ENCODE assay signal across 8 mouse cellular contexts in the genomic region with DNA sequence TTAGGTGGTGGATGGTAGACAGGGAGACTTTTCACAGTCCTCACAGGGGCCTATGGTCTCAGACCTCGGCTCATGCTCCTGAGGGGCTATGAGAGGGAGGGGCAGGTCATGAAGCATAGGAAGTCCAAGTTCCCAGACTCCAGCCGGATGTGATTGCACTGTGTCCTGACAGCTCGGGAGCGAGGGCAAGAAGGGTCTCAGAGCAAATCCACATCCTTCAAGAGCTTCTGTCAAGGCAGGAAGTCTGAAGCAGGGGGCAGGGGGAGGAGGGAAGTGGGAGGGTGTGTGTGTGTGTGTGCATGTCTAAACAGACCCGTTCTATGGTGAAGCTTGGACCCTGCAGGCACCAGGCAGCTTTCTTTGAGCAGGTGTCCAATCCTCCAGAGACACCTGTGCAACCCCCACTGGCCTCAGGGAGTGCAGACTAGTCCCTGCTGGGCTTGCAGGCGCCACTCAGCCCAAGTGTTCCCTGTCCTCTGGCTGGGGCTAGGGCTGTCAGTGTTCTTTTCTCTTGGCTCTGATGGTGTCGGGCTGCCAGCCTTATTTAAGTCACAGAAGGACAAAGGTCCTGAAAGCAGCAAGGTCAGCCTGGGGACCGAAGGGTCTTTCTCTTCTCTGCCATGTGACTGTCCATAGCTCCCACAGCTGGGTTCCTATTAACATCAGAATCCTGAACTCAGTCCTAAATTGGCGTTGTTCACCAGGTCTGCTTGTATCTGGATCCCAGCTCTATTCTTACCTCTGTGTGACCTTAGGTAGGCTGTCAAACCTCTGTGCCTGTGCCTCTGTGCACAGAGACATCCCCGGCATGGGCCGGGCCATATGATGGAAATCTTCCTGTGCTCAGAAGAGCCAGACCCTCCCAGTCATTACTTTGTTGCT. TPM values are rescaled to one million over a fixed set of nuclear protein-coding genes. Genes with fewer than 3 reads are reported as not detected.
DNase-seq lines count a peak whose midpoint lies in the region; ATAC-seq and TF ChIP-seq lines count a peak whose summit lies in the region.

No protein-coding gene starts in this region.

- no peaks in the 10 kb centered on the region for H3K4me1 ChIP-seq in midbrain, embryonic 16.5 days (ENCODE audit: control insufficient read depth, insufficient read depth, low read length)
- no peaks in the 10 kb centered on the region; the same call in 1 of the 2 replicates for H3K4me1 ChIP-seq in midbrain, embryonic 10.5 days
- H3K4me1 ChIP-seq in stomach, postnatal 0 days (replicated peaks; ENCODE audit: control insufficient read depth, insufficient read depth): peaks cover 3% of the 10 kb centered on the region
- H3K4me1 ChIP-seq in forebrain, embryonic 12.5 days: no peaks in the 10 kb centered on the region

- H3K27me3 ChIP-seq in midbrain, embryonic 16.5 days (ENCODE audit: control insufficient read depth, insufficient read depth, low read depth, low read length): no peaks in the 10 kb centered on the region
- H3K27me3 ChIP-seq in midbrain, embryonic 10.5 days (ENCODE audit: low read depth, poor library complexity, severe bottlenecking): no peaks in the 10 kb centered on the region
- no peaks in the 10 kb centered on the region for H3K27me3 ChIP-seq in stomach, postnatal 0 days (ENCODE audit: control insufficient read depth, insufficient read depth, low read length)
- H3K27me3 ChIP-seq in forebrain, embryonic 12.5 days: no peaks in the 10 kb centered on the region

- H3K9me3 ChIP-seq in midbrain, embryonic 16.5 days (replicated peaks; ENCODE audit: control insufficient read depth, low read length, poor library complexity, severe bottlenecking): no peaks in the 10 kb centered on the region
- H3K9me3 ChIP-seq in midbrain, embryonic 10.5 days (replicated peaks): no peaks in the 10 kb centered on the region
- no peaks in the 10 kb centered on the region for H3K9me3 ChIP-seq in stomach, postnatal 0 days (ENCODE audit: control insufficient read depth, low read length)
- H3K9me3 ChIP-seq in forebrain, embryonic 12.5 days: no peaks in the 10 kb centered on the region

- WGBS in midbrain, embryonic 16.5 days: 73% methylated on average over 11 of the region's 11 CpGs
- 83% methylated on average over 11 of the region's 11 CpGs for WGBS in midbrain, embryonic 10.5 days
- 47% methylated on average over 11 of the region's 11 CpGs for WGBS in stomach, postnatal 0 days
- WGBS in forebrain, embryonic 12.5 days: 85% methylated on average over 11 of the region's 11 CpGs

- no peak overlapping the region for H3K9ac ChIP-seq in midbrain, embryonic 16.5 days (ENCODE audit: low read depth, low read length)
- H3K9ac ChIP-seq in stomach, postnatal 0 days (ENCODE audit: low read length): peak overlapping the region; percentile 35; the same call in 1 of the 2 replicates
- no peak overlapping the region; the same call in 1 of the 2 replicates for H3K9ac ChIP-seq in forebrain, embryonic 12.5 days

- no peak overlapping the region for H3K4me2 ChIP-seq in midbrain, embryonic 16.5 days (ENCODE audit: low read length)
- no peak overlapping the region; the same call in 1 of the 2 replicates for H3K4me2 ChIP-seq in stomach, postnatal 0 days (replicated peaks; ENCODE audit: low read depth)
- no peak overlapping the region for H3K4me2 ChIP-seq in forebrain, embryonic 12.5 days

- TF ChIP-seq EP300 in stomach, postnatal 0 days (optimal IDR thresholded peaks at IDR 0.05): no peak

- H3K36me3 ChIP-seq in midbrain, embryonic 16.5 days (ENCODE audit: control insufficient read depth, insufficient read depth, low read length): peaks cover 71% of the 10 kb centered on the region
- peaks cover 96% of the 10 kb centered on the region for H3K36me3 ChIP-seq in midbrain, embryonic 10.5 days
- H3K36me3 ChIP-seq in stomach, postnatal 0 days (ENCODE audit: control insufficient read depth, insufficient read depth, low read length): peaks cover 5% of the 10 kb centered on the region; the same call in 1 of the 2 replicates
- H3K36me3 ChIP-seq in forebrain, embryonic 12.5 days (replicated peaks): peaks cover 96% of the 10 kb centered on the region

- peak; percentile 51 for DNase-seq in adrenal gland, postnatal 14 days
- no peak for DNase-seq in adrenal gland, postnatal 10 days
- no peak for DNase-seq in midbrain, embryonic 10.5 days (ENCODE audit: low spot score)
- peak; percentile 27 for DNase-seq in liver
- DNase-seq in stomach, postnatal 0 days (ENCODE audit: low spot score): no peak
- no peak for DNase-seq in natural killer cell, adult 2 months (ENCODE audit: low spot score in 2 of 2)

- H3K27ac ChIP-seq in midbrain, embryonic 16.5 days (ENCODE audit: low read length): 0 out of 2 replicates have a peak overlapping the region, but pooled peaks have one; percentile 28
- H3K27ac ChIP-seq in midbrain, embryonic 10.5 days (replicated peaks): no peak overlapping the region
- H3K27ac ChIP-seq in stomach, postnatal 0 days (replicated peaks): peak overlapping the region; percentile 81
- H3K27ac ChIP-seq in forebrain, embryonic 12.5 days: no peak overlapping the region

- no peak for TF ChIP-seq CTCF in stomach, postnatal 0 days (IDR thresholded peaks at IDR 0.05; ENCODE audit: low read depth)

- no peak for ATAC-seq in midbrain, embryonic 16.5 days
- no peak for ATAC-seq in stomach, postnatal 0 days (ENCODE audit: low FRiP score, low TSS enrichment)
- no peak for ATAC-seq in forebrain, embryonic 12.5 days (ENCODE audit: low FRiP score)

- no peak overlapping the region for H3K4me3 ChIP-seq in midbrain, embryonic 16.5 days (ENCODE audit: low read depth, low read length)
- no peak overlapping the region for H3K4me3 ChIP-seq in midbrain, embryonic 10.5 days
- no peak overlapping the region for H3K4me3 ChIP-seq in stomach, postnatal 0 days (ENCODE audit: low read depth, low read length)
- H3K4me3 ChIP-seq in forebrain, embryonic 12.5 days (replicated peaks): no peak overlapping the region

RNA-seq across cellular contexts. Expression of gene Dnlz, which starts 9.1 kb away (rescaled TPM):
- total RNA-seq in adrenal gland, postnatal 14 days (2021): 19.0 and 19.8 TPM in 2 replicates
- total RNA-seq in adrenal gland, postnatal 10 days (2021): 10 to 100 TPM; 18.5 to 20.2 TPM
- polyA plus RNA-seq in midbrain, embryonic 16.5 days (2015; fragmentation: Nextera tagmentation; extraction: Ambion mirVana): 24.7 and 27.2 TPM in 2 replicates
- polyA plus RNA-seq in midbrain, embryonic 10.5 days (2016; fragmentation: Nextera tagmentation; extraction: Ambion mirVana): 35.1 and 39.2 TPM in 2 replicates
- polyA plus RNA-seq in stomach, postnatal 0 days (2015; fragmentation: Nextera tagmentation; extraction: Ambion mirVana): 15.1 and 16.6 TPM in 2 replicates
- 34.5 and 36.3 TPM in 2 replicates for polyA plus RNA-seq in forebrain, embryonic 12.5 days (2016; fragmentation: Nextera tagmentation; extraction: Ambion mirVana)

RNA-seq across cellular contexts. Expression of gene Card9, which starts 17.9 kb away (rescaled TPM):
- total RNA-seq in adrenal gland, postnatal 14 days (2021): 1.2 and 1.6 TPM in 2 replicates
- 1 to 10 TPM; 1.5 to 2.2 TPM for total RNA-seq in adrenal gland, postnatal 10 days (2021)
- polyA plus RNA-seq in midbrain, embryonic 16.5 days (2015; fragmentation: Nextera tagmentation; extraction: Ambion mirVana): 1.0 and 2.7 TPM in 2 replicates
- 0.77 and 1.9 TPM in 2 replicates for polyA plus RNA-seq in midbrain, embryonic 10.5 days (2016; fragmentation: Nextera tagmentation; extraction: Ambion mirVana)
- 0.51 and 0.55 TPM in 2 replicates for polyA plus RNA-seq in stomach, postnatal 0 days (2015; fragmentation: Nextera tagmentation; extraction: Ambion mirVana)
- 1.3 TPM in 2 replicates for polyA plus RNA-seq in forebrain, embryonic 12.5 days (2016; fragmentation: Nextera tagmentation; extraction: Ambion mirVana)

RNA-seq across cellular contexts. Expression of gene Gpsm1, which starts 27.5 kb away (rescaled TPM):
- 14.1 TPM in 2 replicates for total RNA-seq in adrenal gland, postnatal 14 days (2021)
- 10 to 100 TPM; 15.7 to 19.3 TPM for total RNA-seq in adrenal gland, postnatal 10 days (2021)
- 182 and 188 TPM in 2 replicates for polyA plus RNA-seq in midbrain, embryonic 16.5 days (2015; fragmentation: Nextera tagmentation; extraction: Ambion mirVana)
- polyA plus RNA-seq in midbrain, embryonic 10.5 days (2016; fragmentation: Nextera tagmentation; extraction: Ambion mirVana): 87.6 and 103 TPM in 2 replicates
- 20.4 and 20.9 TPM in 2 replicates for polyA plus RNA-seq in stomach, postnatal 0 days (2015; fragmentation: Nextera tagmentation; extraction: Ambion mirVana)
- polyA plus RNA-seq in forebrain, embryonic 12.5 days (2016; fragmentation: Nextera tagmentation; extraction: Ambion mirVana): 102 and 108 TPM in 2 replicates

RNA-seq across cellular contexts. Expression of gene Snapc4, which starts 37.6 kb away (rescaled TPM):
- 26.9 and 33.7 TPM in 2 replicates for total RNA-seq in adrenal gland, postnatal 14 days (2021)
- total RNA-seq in adrenal gland, postnatal 10 days (2021): 10 to 100 TPM; 19.6 to 33.0 TPM
- 34.8 and 37.9 TPM in 2 replicates for polyA plus RNA-seq in midbrain, embryonic 16.5 days (2015; fragmentation: Nextera tagmentation; extraction: Ambion mirVana)
- 32.5 and 34.4 TPM in 2 replicates for polyA plus RNA-seq in midbrain, embryonic 10.5 days (2016; fragmentation: Nextera tagmentation; extraction: Ambion mirVana)
- 7.4 and 9.5 TPM in 2 replicates for polyA plus RNA-seq in stomach, postnatal 0 days (2015; fragmentation: Nextera tagmentation; extraction: Ambion mirVana)
- polyA plus RNA-seq in forebrain, embryonic 12.5 days (2016; fragmentation: Nextera tagmentation; extraction: Ambion mirVana): 34.3 and 38.9 TPM in 2 replicates

RNA-seq across cellular contexts. Expression of gene Entr1, which starts 46.3 kb away (rescaled TPM):
- 83.5 and 94.9 TPM in 2 replicates for total RNA-seq in adrenal gland, postnatal 14 days (2021)
- 10 to 100 TPM; 76.5 to 78.7 TPM for total RNA-seq in adrenal gland, postnatal 10 days (2021)
- 175 and 182 TPM in 2 replicates for polyA plus RNA-seq in midbrain, embryonic 16.5 days (2015; fragmentation: Nextera tagmentation; extraction: Ambion mirVana)
- polyA plus RNA-seq in midbrain, embryonic 10.5 days (2016; fragmentation: Nextera tagmentation; extraction: Ambion mirVana): 128 and 132 TPM in 2 replicates
- polyA plus RNA-seq in stomach, postnatal 0 days (2015; fragmentation: Nextera tagmentation; extraction: Ambion mirVana): 52.6 and 58.9 TPM in 2 replicates
- polyA plus RNA-seq in forebrain, embryonic 12.5 days (2016; fragmentation: Nextera tagmentation; extraction: Ambion mirVana): 167 and 173 TPM in 2 replicates

Comparison
In these comparisons a context has a peak if more than half of its experiments do, and no peak if none do; other contexts are left out.
1. DNase-seq: peak in adrenal gland, postnatal 14 days (single experiment) and liver (single experiment); none in adrenal gland, postnatal 10 days (single experiment), midbrain, embryonic 10.5 days (single experiment), stomach, postnatal 0 days (single experiment) and natural killer cell, adult 2 months (0 of 2).
2. H3K27ac ChIP-seq: peak in midbrain, embryonic 16.5 days (single experiment) and stomach, postnatal 0 days (single experiment); none in midbrain, embryonic 10.5 days (single experiment) and forebrain, embryonic 12.5 days (single experiment).